Mouse (Mus musculus) ovary, postnatal 10 days (tissue): Measurements from ENCODE around the gene 1810024B03Rik.
"Not testable (repeated sequence)": the region's sequence is repeated elsewhere in the genome, so short reads cannot be mapped to it uniquely, and the experiment has no call there.

Experiments used
- DNase-seq: peaks from one replicate; pipeline ENCODE4 v3.0.0; 2022; ENCODE audit warnings: low spot score

Gene 1810024B03Rik

DNA sequence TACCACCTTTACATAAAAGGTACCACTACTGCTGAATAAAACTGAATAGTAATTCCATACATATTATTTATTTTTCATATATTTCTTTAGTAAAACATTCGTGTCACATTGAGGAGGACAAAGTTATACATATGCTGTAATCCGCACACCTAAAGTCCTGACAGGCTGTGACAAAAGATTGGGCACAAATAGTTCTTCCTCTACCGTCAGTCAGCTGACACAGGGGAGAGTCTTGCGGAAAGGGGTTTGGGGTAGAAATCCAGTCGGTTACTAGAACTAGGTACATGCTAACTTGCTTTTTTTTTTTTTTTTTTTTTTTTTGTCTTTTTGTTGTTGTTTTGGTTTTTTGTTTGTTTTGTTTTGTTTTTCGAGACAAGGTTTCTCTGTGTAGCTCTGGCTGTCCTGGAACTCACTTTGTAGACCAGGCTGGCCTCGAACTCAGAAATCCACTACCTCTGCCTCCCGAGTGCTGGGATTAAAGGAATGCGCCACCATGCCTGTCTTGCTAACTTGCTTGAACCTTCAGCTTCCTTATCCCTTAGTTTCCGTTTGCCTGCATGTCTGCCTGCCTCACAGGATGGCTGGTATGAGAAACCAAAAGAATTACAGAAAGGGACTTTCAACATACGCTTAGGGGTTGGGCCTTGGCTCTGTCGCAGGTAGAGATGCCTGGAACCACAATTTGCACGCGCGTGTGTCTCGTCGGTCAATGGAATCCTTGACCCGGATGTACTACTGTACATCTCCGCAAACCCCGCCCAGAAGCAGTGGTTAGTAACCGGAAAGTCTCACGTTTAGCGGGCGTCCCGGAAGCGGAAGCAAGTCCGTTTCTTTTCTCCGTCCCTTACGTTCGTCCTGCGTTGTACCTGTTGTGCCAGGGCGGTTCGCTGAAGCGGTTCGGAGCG lies at the start of gene 1810024B03Rik, which contains the start of gene Snrnp200:
TSS of gene 1810024B03Rik (minus strand) at position 734 of the 905 bp plus-strand sequence.
TSS of gene Snrnp200 (plus strand) at position 840 of the 905 bp plus-strand sequence.
- peak; percentile 81 for DNase-seq

DNA sequence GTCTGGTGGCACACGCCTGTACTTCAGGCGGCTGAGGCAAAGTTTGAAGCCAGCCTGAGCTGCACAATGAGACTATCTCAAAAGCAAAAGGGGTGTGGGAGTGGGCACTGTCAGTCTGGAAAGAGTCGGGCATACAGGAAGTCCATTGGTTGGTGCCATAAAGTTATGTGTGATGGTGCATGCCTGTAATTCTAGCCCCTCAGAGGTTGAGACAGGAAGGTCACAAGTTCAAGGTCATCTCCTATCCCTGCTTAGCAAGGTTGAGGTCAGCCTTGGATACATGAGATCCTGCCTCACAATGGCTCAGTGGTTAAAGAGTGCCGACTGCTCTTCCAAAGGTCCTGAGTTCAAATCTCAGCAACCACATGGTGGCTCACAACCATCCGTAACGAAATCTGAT lies 47.2 kb upstream of the 1810024B03Rik start:
- no peak for DNase-seq

DNA sequence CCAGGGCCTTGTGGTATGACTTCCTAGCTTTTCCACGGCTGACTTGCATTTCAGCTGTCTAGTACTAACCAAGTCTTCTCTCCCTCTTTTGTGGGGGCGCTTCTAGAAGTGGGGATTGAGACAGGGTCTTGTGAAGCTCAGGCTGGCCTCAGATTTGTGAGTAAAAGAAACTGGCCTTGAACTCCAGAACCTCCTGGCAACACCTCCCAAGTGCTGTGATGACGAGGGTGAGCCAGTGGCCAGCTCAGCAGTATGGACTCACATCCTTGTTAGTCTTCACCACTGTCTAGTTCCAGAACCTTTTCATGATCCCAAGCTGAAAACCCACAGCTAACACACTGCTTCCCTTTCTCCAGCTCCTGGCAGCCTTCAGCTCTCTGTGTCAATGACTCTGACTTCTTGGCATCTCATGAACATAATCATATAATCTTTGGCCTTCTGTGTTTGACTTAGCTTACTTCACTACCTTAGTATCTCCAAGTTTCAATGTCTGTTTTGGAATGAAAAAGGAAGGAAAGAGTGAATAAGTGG lies 46.6 kb upstream of the 1810024B03Rik start:
- no peak for DNase-seq

DNA sequence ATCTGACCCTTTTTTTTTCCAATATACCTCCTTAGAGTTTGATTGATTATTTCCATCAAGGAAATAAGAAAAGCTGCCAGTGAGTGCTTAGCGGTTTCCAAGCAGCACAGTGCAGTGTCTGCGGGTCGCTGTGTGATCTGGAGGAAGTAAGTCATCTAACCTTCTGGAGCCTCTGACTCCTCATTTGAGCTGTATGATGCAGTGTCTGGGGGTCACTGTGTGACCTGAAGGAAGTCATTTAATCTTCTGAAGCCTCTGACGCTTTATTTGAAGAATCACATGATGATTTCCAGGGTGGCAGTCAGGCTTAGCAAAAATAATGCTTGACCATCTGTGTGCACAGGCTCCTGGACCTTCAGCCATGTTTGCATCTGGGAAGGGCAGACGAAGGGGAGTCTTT lies 44.7 kb upstream of the 1810024B03Rik start:
- DNase-seq = no peak

DNA sequence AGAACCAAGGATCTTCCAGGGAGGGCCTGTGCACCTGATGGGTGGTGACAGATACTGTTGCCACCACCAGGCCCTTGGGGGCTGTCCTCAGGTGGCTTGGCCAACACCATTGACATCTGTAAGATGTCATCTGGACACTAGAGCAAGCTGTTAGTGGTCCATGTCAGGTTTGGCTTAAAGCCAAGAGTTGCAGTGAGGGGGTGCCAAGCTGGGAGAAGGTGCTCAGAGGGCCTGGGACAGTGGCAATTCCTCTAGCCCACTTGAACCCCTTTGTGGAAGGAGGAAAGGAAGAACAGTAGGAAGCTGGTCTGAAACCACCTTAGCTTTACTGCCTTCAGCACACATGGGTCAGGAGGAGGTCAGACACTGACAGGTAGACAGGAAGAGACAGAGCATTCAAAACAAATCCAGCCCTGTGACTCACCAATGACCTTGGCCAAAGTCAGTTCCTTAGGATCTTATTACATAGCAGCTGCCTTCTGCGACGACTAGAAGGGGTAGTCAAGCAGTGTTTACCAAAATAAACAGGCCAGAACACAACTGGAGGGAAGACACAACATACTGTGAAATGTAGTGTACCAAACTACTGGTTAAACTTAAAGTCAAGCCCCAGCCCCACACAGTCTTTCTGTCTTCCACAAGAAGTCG lies 43.9 kb upstream of the 1810024B03Rik start:
- no peak for DNase-seq

DNA sequence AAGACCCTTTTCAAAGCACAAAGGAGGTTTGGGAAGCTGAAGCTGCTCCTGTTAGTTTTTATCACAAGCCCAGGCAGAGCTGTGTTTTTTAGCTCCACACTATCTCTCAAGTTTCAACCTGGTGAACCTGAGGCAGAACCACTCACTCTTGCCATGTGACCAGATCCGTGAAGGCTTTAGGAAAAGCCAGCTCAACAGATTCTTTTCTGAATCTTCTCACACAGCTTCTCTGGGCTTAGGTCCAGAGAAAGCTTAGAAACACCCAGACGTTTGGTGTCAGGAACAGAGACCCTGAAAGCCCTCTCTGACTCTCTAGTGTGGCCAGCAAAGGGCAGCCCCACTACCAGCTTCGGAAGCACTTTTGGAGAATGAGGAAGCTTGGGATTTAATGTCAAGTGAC lies 43.4 kb upstream of the 1810024B03Rik start:
- DNase-seq = no peak

DNA sequence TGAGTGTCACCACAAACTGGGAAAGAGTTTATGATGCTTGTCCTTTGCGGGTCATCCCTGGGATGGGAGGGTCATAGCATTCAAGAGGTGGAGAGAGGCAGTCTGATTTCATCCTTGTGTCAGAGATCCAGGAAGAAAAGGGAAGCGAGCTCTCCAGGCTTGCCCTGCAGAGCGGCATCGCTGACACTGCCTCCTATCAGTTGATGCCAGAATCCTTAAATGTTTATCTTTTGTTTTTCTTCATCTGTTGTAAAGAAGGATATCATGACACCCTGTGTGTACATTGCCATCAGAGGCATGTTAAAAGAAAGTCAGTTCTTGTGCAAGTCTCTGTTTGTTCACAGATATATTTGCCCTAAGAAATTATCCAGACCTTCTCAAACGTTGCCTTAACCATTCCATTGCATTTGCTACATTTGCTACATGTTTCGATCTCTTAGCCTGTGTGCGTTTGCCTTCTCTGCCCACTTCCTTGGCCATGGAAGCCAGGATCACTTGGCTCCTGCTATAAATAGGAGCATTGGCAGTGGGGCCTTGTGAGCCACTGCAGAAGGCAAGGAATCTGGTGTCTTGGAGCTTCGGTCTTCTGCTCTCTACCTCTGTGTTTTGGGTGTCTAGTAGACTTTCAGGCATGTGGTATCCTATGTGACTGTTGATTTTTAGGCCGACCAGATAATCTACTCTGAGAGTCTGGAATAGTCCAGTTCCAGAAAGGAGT lies 42.4 kb upstream of the 1810024B03Rik start:
- no peak for DNase-seq

DNA sequence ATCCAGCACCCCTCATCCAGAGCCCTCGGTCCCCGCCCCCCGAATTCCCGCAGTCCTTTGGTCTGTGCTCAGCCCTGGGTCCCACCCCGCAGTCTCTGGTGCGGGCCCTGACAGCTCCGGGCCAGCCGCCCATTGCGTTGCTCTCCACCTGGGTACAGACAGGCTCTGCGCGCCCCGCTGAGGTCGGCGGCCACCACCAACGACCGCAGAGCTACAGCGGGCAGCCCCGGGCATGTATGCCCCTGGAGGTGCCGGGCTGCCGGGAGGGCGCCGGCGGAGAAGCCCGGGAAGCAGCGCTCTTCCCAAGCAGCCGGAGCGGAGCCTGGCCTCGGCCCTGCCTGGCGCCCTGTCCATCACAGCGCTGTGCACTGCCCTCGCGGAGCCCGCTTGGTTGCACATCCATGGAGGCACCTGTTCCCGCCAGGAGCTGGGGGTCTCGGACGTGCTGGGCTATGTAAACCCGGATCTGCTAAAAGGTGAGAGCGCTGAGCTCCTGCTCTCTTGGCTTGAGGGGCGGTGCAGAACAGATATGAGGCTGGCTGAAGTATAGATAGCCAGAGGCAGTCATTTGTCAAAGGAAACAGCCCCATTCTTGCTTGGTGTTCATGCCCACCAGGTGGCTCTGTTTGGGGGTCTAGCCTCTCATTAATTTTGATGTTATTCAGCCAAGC lies 40.4 kb upstream of the 1810024B03Rik start:
- DNase-seq = peak; percentile 15

DNA sequence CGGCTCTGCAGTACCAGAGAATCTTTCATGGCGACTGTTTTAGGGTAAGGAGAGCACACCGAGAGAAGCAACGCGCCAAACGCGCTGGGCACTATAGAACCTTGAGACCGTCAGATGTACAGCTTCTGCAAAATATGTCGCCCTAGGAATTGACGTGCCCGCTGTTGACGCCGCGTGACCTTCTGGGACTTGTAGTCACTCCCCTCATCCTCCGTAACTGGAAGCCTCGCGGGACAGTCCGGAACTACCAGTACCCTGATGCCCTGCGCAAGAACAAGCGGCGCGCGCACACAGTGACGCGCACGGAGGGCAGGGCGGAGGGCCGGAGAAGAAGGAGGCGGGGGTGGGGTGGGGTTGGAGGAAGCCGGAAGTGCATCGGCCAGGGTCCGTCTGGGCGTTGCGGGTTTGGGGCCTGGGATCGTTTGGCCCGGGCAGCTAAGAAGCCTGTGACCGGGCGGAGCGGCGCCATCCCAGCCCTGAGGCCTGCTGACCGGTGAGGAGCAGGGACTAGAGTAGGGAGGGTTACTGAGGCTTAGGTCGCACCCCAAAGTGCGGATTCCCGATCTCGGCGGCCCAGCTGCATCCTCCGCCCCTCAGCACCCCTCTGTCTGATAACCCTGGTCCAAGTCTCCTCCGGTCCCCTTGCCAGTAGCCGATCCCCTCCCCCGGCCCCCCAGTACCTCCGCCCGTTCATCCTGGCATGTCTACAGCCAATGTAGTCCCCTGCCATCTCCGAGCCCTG lies 39.7 kb upstream of the 1810024B03Rik start, which contains the start of the genes Ciao1 and Tmem127:
TSS of gene Ciao1 (minus strand) at position 225 of the 742 bp plus-strand sequence.
TSS of gene Tmem127 (plus strand) at position 317 of the 742 bp plus-strand sequence.
- DNase-seq = peak; percentile 84

DNA sequence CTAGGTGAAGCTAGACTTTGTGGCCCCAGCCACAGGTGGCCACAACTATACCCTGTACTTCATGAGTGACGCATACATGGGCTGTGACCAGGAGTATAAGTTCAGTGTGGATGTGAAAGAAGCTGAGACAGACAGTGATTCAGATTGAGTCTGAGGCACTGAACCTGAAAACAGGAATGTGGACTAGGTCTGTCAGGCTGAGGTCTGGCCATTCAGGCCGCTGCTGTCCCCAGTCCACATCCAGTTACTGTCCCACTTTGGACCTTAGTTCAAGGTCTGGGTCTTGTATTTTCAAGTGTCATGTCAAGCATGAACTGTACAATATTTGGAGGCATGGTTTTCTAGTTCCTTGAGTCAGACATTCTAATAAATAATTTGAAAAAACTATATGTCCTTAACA lies 32.0 kb upstream of the 1810024B03Rik start:
- no peak for DNase-seq

DNA sequence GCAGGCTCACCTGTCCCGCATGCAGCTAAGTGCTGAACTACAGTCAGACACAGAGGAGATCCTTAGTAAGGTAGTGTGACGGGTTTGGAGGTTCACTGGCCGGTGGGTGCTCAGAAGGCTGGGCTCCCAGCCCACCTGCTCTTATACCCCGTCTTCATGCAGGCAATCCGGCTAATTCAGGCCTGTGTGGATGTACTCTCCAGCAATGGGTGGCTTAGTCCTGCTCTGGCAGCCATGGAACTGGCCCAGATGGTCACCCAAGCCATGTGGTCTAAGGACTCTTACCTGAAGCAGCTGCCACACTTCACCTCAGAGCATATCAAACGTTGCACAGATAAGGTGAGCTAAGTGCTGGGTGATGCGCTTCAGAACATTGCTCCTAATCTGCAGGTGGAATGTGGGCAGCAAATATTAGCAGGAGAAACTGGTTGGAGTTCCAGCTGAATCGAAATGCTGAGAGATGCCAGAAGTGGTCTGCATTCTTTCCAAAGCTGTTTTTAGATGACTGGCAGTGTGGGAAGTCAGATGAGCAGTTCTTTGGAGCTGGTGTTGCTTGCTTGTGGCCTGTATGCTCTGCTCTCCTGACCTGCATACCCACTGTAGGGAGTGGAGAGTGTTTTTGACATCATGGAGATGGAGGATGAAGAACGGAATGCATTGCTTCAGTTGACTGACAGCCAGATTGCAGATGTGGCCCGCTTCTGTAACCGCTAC lies 30.0 kb upstream of the 1810024B03Rik start:
- no peak for DNase-seq

DNA sequence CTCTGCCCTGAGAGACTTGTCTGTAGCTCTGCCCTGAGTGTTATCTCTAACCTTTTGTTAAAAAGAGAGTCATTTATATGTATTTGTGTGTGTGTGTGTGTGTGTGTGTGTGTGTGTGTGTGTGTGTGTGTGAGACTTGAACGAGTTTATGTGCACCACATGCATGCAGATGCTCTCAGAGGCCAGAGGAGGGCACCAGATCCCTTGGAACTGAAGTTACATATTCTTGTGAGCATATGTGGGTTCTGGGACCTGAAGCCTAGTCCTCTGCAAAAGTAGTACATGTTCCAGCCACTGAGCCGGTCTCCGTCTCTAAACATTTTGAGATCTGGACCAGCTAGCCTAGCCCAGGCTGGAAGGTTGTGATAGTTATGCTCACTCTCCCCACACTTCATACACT lies 17.2 kb upstream of the 1810024B03Rik start:
- DNase-seq = no peak

DNA sequence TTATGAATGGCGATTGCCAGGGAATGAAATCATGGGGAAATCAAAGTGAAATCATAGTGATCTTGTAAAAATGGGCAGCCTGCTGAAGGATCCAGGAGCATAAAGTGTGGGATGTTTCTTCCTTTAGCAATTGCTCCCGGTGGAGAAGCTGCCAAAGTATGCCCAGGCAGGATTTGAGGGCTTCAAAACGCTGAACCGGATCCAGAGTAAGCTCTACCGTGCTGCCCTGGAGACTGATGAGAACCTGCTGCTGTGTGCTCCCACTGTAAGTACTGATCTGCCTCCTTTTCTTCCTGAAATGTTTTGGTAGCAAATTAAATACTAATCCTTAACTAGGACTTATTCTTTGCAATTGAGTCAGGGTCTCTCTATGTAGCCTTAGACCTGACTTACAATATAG lies 9.7 kb upstream of the 1810024B03Rik start:
- DNase-seq = no peak

DNA sequence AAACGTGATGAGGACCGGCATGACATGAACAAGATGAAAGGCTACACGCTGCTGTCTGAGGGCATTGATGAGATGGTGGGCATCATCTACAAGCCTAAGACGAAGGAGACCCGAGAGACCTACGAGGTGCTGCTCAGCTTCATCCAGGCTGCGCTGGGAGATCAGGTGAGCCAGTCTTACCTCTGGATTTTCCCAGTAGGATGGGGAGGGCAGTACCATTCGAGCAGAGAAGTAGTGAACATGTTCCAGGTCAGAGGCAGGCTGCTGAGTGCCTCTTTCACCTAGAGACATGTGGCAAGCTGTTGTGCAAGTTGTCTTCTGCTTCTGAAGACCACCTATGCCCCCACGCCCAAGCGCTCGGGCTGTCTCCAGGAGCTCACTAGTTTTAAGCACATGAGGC lies 2.6 kb upstream of the 1810024B03Rik start:
- DNase-seq = no peak

DNA sequence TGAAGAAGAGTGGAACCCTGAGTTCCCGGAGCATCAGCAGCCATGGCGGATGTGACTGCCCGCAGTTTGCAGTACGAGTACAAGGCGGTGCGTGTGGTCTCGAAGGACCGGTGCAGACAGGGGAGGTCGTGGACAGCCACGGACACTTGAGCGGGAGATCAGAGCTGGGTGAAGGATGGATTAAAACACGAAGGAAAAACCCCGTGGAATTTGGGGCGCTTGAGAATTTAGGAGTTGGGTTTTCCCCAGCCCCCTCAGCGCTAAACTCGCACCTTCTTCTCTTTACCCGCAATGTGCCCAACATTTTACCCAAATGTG lies 331 bp upstream of the 1810024B03Rik start:
- no peak for DNase-seq

DNA sequence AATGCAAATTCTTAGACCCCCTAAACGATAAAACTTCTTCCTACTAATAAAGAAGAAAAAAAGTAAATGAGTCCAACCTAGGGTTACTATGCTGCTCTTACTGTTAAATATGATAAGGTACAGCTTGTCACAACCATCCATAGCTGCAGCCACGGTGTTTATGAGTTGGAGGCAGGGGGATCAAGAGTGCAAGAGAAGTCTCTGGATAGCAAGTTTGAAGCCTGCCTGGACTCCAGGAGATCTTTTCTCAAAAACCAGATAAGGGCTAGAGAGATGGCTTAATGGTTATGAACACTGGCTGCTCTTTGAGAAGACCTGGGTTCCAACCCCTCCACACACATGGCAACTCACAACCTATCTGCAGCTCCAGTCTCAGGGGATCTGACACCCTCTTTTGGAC lies 1.2 kb downstream of the 1810024B03Rik start:
- no peak for DNase-seq

DNA sequence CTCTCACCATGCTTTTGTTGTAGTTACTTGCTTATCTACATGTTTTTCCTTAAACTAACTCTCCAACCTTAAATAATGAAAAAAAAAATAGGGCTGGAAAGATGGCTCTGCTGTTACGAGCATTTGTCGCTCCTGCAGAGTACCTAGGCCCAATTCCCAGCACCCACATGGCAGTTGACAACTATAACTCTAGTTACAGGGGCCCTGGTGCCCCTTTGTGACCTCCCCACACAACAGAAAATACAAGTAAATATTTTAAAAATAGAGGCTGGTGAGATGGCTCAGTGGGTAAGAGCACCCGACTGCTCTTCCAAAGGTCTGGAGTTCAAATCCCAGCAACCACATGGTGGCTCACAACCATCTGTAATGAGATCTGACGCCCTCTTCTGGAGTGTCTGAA lies 2.1 kb downstream of the 1810024B03Rik start:
- not testable (repeated sequence) for DNase-seq

DNA sequence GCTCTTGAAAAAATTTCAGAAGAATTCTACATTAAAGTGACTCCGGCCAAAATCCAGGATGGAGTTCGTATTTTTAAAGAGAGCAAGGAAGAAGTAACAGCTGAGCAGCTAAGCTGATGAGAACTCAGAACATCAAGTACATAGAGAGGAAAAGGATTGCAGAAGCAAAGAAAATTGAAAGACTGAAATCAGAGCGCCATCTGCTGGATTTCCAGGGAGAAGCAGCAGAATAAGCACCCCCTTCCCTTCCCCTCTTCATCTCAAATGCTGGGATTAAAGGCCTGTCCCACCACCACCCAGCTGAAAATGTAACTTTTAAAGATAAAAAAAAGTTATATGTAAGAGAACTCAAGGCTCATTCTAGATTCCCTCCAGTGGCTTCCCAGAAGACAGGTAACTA lies 3.1 kb downstream of the 1810024B03Rik start:
- DNase-seq = peak; percentile 29

DNA sequence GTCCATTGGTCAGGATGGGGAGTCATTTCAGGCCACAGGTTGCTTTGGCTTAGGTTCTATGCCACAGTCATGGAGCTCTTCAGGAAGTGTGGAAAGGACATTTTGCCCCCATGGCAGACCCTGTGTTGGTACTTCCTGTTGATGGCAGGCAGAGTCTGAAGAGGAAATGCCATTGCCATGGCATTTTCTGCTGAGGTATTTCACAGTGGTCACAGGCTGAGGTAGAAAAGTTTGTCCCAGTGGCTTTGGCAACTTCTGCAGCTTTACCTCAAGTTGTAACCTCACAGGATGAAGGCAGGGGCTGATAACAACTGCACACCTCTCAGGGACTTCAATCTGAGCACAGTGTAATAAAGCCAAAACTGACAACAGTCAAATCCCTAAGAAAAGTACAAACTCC lies 18.5 kb downstream of the 1810024B03Rik start:
- no peak for DNase-seq
